Mouse (Mus musculus): ENCODE data around the gene Slc39a2. TPM values are rescaled to one million over a fixed set of nuclear protein-coding genes. Genes with fewer than 3 reads are reported as not detected.
A peak's percentile ranks its signal among the peaks of the same experiment; 100 is the strongest.

The Slc39a2 gene
- polyA plus RNA-seq, 1 experiment: 0.69 TPM

- DNase-seq (ENCODE audit: low read depth, low spot score): no peak
- 31% methylated on average over 8 of the region's 8 CpGs for WGBS
These were observed 4.0 kb downstream of the Slc39a2 start for GRCm38 (mm10) chr14:51896539-51897170.

- 100% methylated on average over 1 of the region's 1 CpGs for WGBS
- DNase-seq (ENCODE audit: low read depth, low spot score): no peak
These were observed 6.7 kb downstream of the Slc39a2 start for GRCm38 (mm10) chr14:51899351-51899750.

GRCm38 (mm10) chr14:51902806-51903710 lies 10.4 kb downstream of the Slc39a2 start:
- 49% methylated on average over 9 of the region's 9 CpGs for WGBS
- DNase-seq (ENCODE audit: low read depth, low spot score): peak; percentile 37

- WGBS: 38% methylated on average over 9 of the region's 9 CpGs
- DNase-seq (ENCODE audit: low read depth, low spot score): peak; percentile 36
These were observed 11.1 kb downstream of the Slc39a2 start for GRCm38 (mm10) chr14:51903782-51904181.

- 49% methylated on average over 7 of the region's 7 CpGs for WGBS
- no peak for DNase-seq (ENCODE audit: low read depth, low spot score)
These were observed 12.0 kb downstream of the Slc39a2 start for GRCm38 (mm10) chr14:51904706-51905105.

- 92% methylated on average over 11 of the region's 11 CpGs for WGBS
- no peak for DNase-seq (ENCODE audit: low read depth, low spot score)
These were observed 13.4 kb downstream of the Slc39a2 start for GRCm38 (mm10) chr14:51906102-51906501.

- WGBS: 88% methylated on average over 10 of the region's 10 CpGs
- DNase-seq (ENCODE audit: low read depth, low spot score): no peak
These were observed 18.6 kb downstream of the Slc39a2 start for GRCm38 (mm10) chr14:51911301-51911700.

- no peak for DNase-seq (ENCODE audit: low read depth, low spot score)
- 11% methylated on average over 14 of the region's 14 CpGs for WGBS
These were observed 19.8 kb downstream of the Slc39a2 start for GRCm38 (mm10) chr14:51912391-51913061.

GRCm38 (mm10) chr14:51913062-51913959 lies 20.6 kb downstream of the Slc39a2 start:
- DNase-seq (ENCODE audit: low read depth, low spot score): peak; percentile 78
- WGBS: under 1% methylated on average over 58 of the region's 58 CpGs

- no peak for DNase-seq (ENCODE audit: low read depth, low spot score)
- WGBS: 14% methylated on average over 23 of the region's 23 CpGs
These were observed 21.5 kb downstream of the Slc39a2 start, which contains the start of gene Ndrg2 for GRCm38 (mm10) chr14:51913960-51914762. Gene Ndrg2 (minus strand): TSS chr14:51914158.

GRCm38 (mm10) chr14:51915030-51915429 lies 22.3 kb downstream of the Slc39a2 start:
- 20% methylated on average over 3 of the region's 3 CpGs for WGBS
- no peak for DNase-seq (ENCODE audit: low read depth, low spot score)

GRCm38 (mm10) chr14:51916539-51916938 lies 23.9 kb downstream of the Slc39a2 start:
- DNase-seq (ENCODE audit: low read depth, low spot score): no peak
- 90% methylated on average over 4 of the region's 4 CpGs for WGBS

GRCm38 (mm10) chr14:51918125-51918524 lies 25.4 kb downstream of the Slc39a2 start, which contains the start of gene Tppp2:
Gene Tppp2 (plus strand): TSS chr14:51918425.
- DNase-seq (ENCODE audit: low read depth, low spot score): no peak
- whole genome bisulfite sequencing: 94% methylated on average over 4 of the region's 4 CpGs

GRCm38 (mm10) chr14:51918966-51919365 lies 26.3 kb downstream of the Slc39a2 start:
- DNase-seq (ENCODE audit: low read depth, low spot score): no peak
- 85% methylated on average over 4 of the region's 4 CpGs for WGBS

GRCm38 (mm10) chr14:51921759-51922570 lies 29.3 kb downstream of the Slc39a2 start:
- 47% methylated on average over 16 of the region's 16 CpGs for WGBS
- DNase-seq (ENCODE audit: low read depth, low spot score): no peak

- DNase-seq (ENCODE audit: low read depth, low spot score): no peak
- WGBS: 73% methylated on average over 7 of the region's 7 CpGs
These were observed 29.8 kb downstream of the Slc39a2 start, which contains the start of gene Rnase13 for GRCm38 (mm10) chr14:51922571-51922865. Gene Rnase13 (minus strand): TSS chr14:51922773.

GRCm38 (mm10) chr14:51922910-51923309 lies 30.2 kb downstream of the Slc39a2 start:
- 95% methylated on average over 2 of the region's 2 CpGs for WGBS

GRCm38 (mm10) chr14:51923492-51923891 lies 30.8 kb downstream of the Slc39a2 start:
- DNase-seq (ENCODE audit: low read depth, low spot score): no peak
- WGBS: 90% methylated on average over 4 of the region's 4 CpGs

More at GRCm38 (mm10) chr14:51922910-51923309, 30.2 kb downstream of the Slc39a2 start:
- no peak for DNase-seq (ENCODE audit: low read depth, low spot score)
